Mouse (Mus musculus) liver, adult 2 months (tissue): ENCODE measurements around the gene Tshz2. TPM values are rescaled to one million over a fixed set of nuclear protein-coding genes. Genes with fewer than 3 reads are reported as not detected.

Experiments
- DNase-seq: peaks from one replicate; pipeline ENCODE4 v3.0.0-alpha.2; 2011; ENCODE audit warnings: low read depth, low spot score; ENCODE audit errors: extremely low read depth
- H3K27ac ChIP-seq: fragments of 200-500 bp; replicated peaks from 2 replicates; pipeline ENCODE4 v1.5.1; 2012; ENCODE audit warnings: low read depth, mild to moderate bottlenecking, control low read depth, inconsistent platforms, low read length; ENCODE audit not compliant: insufficient read depth
- H3K27me3 ChIP-seq: fragments of 200-500 bp; 2 replicates; pipeline ENCODE4 v1.6.1; 2012; ENCODE audit warnings: mild to moderate bottlenecking, moderate library complexity, low read length, inconsistent platforms; ENCODE audit not compliant: control insufficient read depth, insufficient read depth
- H3K36me3 ChIP-seq: fragments of 200-500 bp; 2 replicates; pipeline ENCODE4 v1.6.1; 2012; ENCODE audit warnings: low read length, inconsistent platforms; ENCODE audit not compliant: control insufficient read depth, insufficient read depth
- H3K4me1 ChIP-seq: fragments of 200-500 bp; 2 replicates; pipeline ENCODE4 v1.6.1; 2011; ENCODE audit warnings: low read length; ENCODE audit not compliant: control insufficient read depth, insufficient read depth
- H3K4me3 ChIP-seq: fragments of 200-500 bp; 2 replicates; pipeline ENCODE4 v1.5.1; 2011; ENCODE audit warnings: low read depth, mild to moderate bottlenecking, control low read depth, low read length, moderate library complexity; ENCODE audit not compliant: insufficient read depth
- H3K79me2 ChIP-seq: fragments of 200-500 bp; 2 replicates; pipeline ENCODE4 v1.6.1; 2012; ENCODE audit warnings: inconsistent platforms, mild to moderate bottlenecking, low read length, moderate library complexity; ENCODE audit not compliant: control insufficient read depth, insufficient read depth
- H3K9ac ChIP-seq: fragments of 200-500 bp; 2 replicates; pipeline ENCODE4 v1.6.1; 2012; ENCODE audit warnings: low read depth, mild to moderate bottlenecking, control low read depth, inconsistent platforms, low read length
- CTCF ChIP-seq: fragments of 200-500 bp; IDR thresholded peaks from 2 replicates; pipeline ENCODE4 v1.5.1; 2011; ENCODE audit warnings: low read depth, low read length, control low read depth
- POLR2A ChIP-seq: fragments of 200-500 bp; IDR thresholded peaks from 2 replicates; pipeline ENCODE4 v1.6.1; 2011; ENCODE audit warnings: low read length, control low read depth; ENCODE audit not compliant: insufficient read depth; ENCODE audit errors: extremely low read depth
- WGBS: fragments of 180-500 bp; shearing (Covaris S2); methylation state at CpG from one replicate; pipeline ENCODE4 v1.1.7; 2018; 5-methylcytosine and 5-hydroxymethylcytosine counted together
- polyA plus RNA-seq: library from polyadenylated mRNA; depleted of rRNA; stranded (reverse); fragments of >200 nt; gene quantifications from 2 replicates; pipeline ENCODE4 v1.2.3, GENCODE M21; 2012
- total RNA-seq: library from RNA; depleted of rRNA; stranded (reverse); fragments of >200 nt; gene quantifications from 2 replicates; pipeline ENCODE4 v1.2.3, GENCODE M21; 2014

Tshz2 gene
- total and polyA plus RNA-seq, 2 experiments, result 3.3 to 4.1 TPM

- peaks cover 20% of the 10 kb centered on the region for H3K4me1 ChIP-seq
- no peak overlapping the region for H3K9ac ChIP-seq
- peak; percentile 86 for DNase-seq
- H3K4me3 ChIP-seq, result 0 out of 2 replicates have a peak overlapping the region, but pooled peaks have one; percentile 1
- TF ChIP-seq CTCF, result no peak
- no peak for TF ChIP-seq POLR2A
- WGBS, result 52% methylated on average over 23 of the region's 23 CpGs
- no peaks in the 10 kb centered on the region for H3K36me3 ChIP-seq
- H3K79me2 ChIP-seq, result no peaks in the 10 kb centered on the region
- no peaks in the 10 kb centered on the region for H3K27me3 ChIP-seq
- no peak overlapping the region for H3K27ac ChIP-seq
These were observed 297.0 kb downstream of the Tshz2 start for GRCm38 (mm10) chr2:169929540-169930497.

- Histone ChIP-seq H3K9ac (no peak overlapping the region), H3K4me1 (no peaks in the 10 kb centered on the region; the same call in 1 of the 2 replicates), H3K4me3 (no peak overlapping the region), H3K27me3 (no peaks in the 10 kb centered on the region), H3K79me2 (no peaks in the 10 kb centered on the region), H3K36me3 (no peaks in the 10 kb centered on the region), H3K27ac (no peak overlapping the region)
- WGBS, result 65% methylated on average over 6 of the region's 6 CpGs
- TF ChIP-seq CTCF (no peak), POLR2A (no peak)
- DNase-seq, result no peak
These were observed 302.8 kb downstream of the Tshz2 start for GRCm38 (mm10) chr2:169935642-169936041.

- Histone ChIP-seq H3K9ac (no peak overlapping the region), H3K27me3 (no peaks in the 10 kb centered on the region), H3K27ac (no peak overlapping the region), H3K4me3 (no peak overlapping the region), H3K36me3 (no peaks in the 10 kb centered on the region), H3K4me1 (no peaks in the 10 kb centered on the region; the same call in 1 of the 2 replicates), H3K79me2 (no peaks in the 10 kb centered on the region)
- 90% methylated on average over 16 of the region's 16 CpGs for WGBS
- TF ChIP-seq POLR2A, result no peak
- TF ChIP-seq CTCF, result no peak
- DNase-seq, result no peak
These were observed 307.7 kb downstream of the Tshz2 start for GRCm38 (mm10) chr2:169940297-169941142.

- TF ChIP-seq POLR2A (no peak), CTCF (no peak)
- WGBS, result 96% methylated on average over 6 of the region's 6 CpGs
- H3K4me1 ChIP-seq, result peaks cover 11% of the 10 kb centered on the region
- H3K9ac ChIP-seq, result no peak overlapping the region
- DNase-seq, result no peak
- no peak overlapping the region for H3K4me3 ChIP-seq
- no peak overlapping the region for H3K27ac ChIP-seq
- H3K36me3 ChIP-seq, result no peaks in the 10 kb centered on the region
- no peaks in the 10 kb centered on the region for H3K79me2 ChIP-seq
- H3K27me3 ChIP-seq, result no peaks in the 10 kb centered on the region
These were observed 310.9 kb downstream of the Tshz2 start for GRCm38 (mm10) chr2:169943727-169944126.

- Histone ChIP-seq H3K79me2 (no peaks in the 10 kb centered on the region), H3K27me3 (no peaks in the 10 kb centered on the region), H3K36me3 (no peaks in the 10 kb centered on the region), H3K4me1 (peaks cover 11% of the 10 kb centered on the region), H3K27ac (no peak overlapping the region), H3K9ac (no peak overlapping the region), H3K4me3 (no peak overlapping the region)
- 26% methylated on average over 6 of the region's 6 CpGs for WGBS
- DNase-seq, result peak; percentile 87
- TF ChIP-seq POLR2A (no peak), CTCF (no peak)
These were observed 315.3 kb downstream of the Tshz2 start for GRCm38 (mm10) chr2:169948139-169948538.
